Mouse (Mus musculus): ENCODE measurements at regions not wholly inside any gene's neighbourhood (a gene's known extent, or its start where the extent isn't known, plus 50 kb on each side); places are given as distances from the start of the nearest gene placed in this dataset.

- no peak for DNase-seq (ENCODE audit: low spot score)
Measured at GRCm38 (mm10) chr14:100610017-100610760, 325.7 kb upstream of the Klf12 start.

- no peak for DNase-seq (ENCODE audit: low spot score)
Measured at GRCm38 (mm10) chr14:100607109-100607508, 322.6 kb upstream of the Klf12 start.

GRCm38 (mm10) chr14:100600886-100601451, 316.5 kb upstream of the Klf12 start:
- DNase-seq (ENCODE audit: low spot score) = no peak

GRCm38 (mm10) chr14:100570026-100570425, 285.5 kb upstream of the Klf12 start:
- DNase-seq (ENCODE audit: low spot score) = no peak

- DNase-seq (ENCODE audit: low spot score) = no peak
Measured at GRCm38 (mm10) chr14:100561884-100562283, 277.4 kb upstream of the Klf12 start.

- peak; percentile 54 for DNase-seq (ENCODE audit: low spot score)
Measured at GRCm38 (mm10) chr14:100558378-100558777, 273.9 kb upstream of the Klf12 start.

GRCm38 (mm10) chr14:100552466-100552865, 268.0 kb upstream of the Klf12 start:
- no peak for DNase-seq (ENCODE audit: low spot score)

- DNase-seq (ENCODE audit: low spot score) = no peak
Measured at GRCm38 (mm10) chr14:100550266-100550665, 265.8 kb upstream of the Klf12 start.

- DNase-seq (ENCODE audit: low spot score) = no peak
Measured at GRCm38 (mm10) chr14:100530217-100530616, 245.7 kb upstream of the Klf12 start.

GRCm38 (mm10) chr14:100529758-100530157, 245.3 kb upstream of the Klf12 start:
- DNase-seq (ENCODE audit: low spot score) = no peak

GRCm38 (mm10) chr14:100509396-100509795, 224.9 kb upstream of the Klf12 start:
- DNase-seq (ENCODE audit: low spot score) = peak; percentile 44

GRCm38 (mm10) chr14:100508087-100508486, 223.6 kb upstream of the Klf12 start:
- no peak for DNase-seq (ENCODE audit: low spot score)

GRCm38 (mm10) chr14:100507616-100508015, 223.1 kb upstream of the Klf12 start:
- no peak for DNase-seq (ENCODE audit: low spot score)

- no peak for DNase-seq (ENCODE audit: low spot score)
Measured at GRCm38 (mm10) chr14:100488837-100489236, 204.4 kb upstream of the Klf12 start.

GRCm38 (mm10) chr14:100485489-100485888, 201.0 kb upstream of the Klf12 start:
- no peak for DNase-seq (ENCODE audit: low spot score)

GRCm38 (mm10) chr14:100484101-100484500, 199.6 kb upstream of the Klf12 start:
- DNase-seq (ENCODE audit: low spot score) = no peak

GRCm38 (mm10) chr14:100477595-100478380, 193.3 kb upstream of the Klf12 start:
- peak; percentile 60 for DNase-seq (ENCODE audit: low spot score)

- no peak for DNase-seq (ENCODE audit: low spot score)
Measured at GRCm38 (mm10) chr14:100468311-100468710, 183.8 kb upstream of the Klf12 start.

- no peak for DNase-seq (ENCODE audit: low spot score)
Measured at GRCm38 (mm10) chr14:100462321-100462720, 177.8 kb upstream of the Klf12 start.

- peak; percentile 71 for DNase-seq (ENCODE audit: low spot score)
Measured at GRCm38 (mm10) chr14:100461141-100462043, 176.9 kb upstream of the Klf12 start.

- DNase-seq (ENCODE audit: low spot score) = peak; percentile 58
Measured at GRCm38 (mm10) chr14:100459601-100460290, 175.3 kb upstream of the Klf12 start.
